Mouse (Mus musculus) adrenal gland, postnatal 25 days (tissue): ENCODE measurements around the gene Msx3. TPM values are rescaled to one million over a fixed set of nuclear protein-coding genes. Genes with fewer than 3 reads are reported as not detected.
A peak's percentile ranks its signal among the peaks of the same experiment; 100 is the strongest.

ENCODE experiments used
- DNase-seq: peaks from one replicate; pipeline ENCODE4 v3.0.0; 2021; ENCODE audit warnings: mixed read lengths
- total RNA-seq: library from RNA; stranded (reverse); gene quantifications from 2 replicates; pipeline ENCODE4 v1.2.3, GENCODE M21; 2021

Msx3 gene
- total RNA-seq, 1 experiment from 2014 or later = not detected

DNA sequence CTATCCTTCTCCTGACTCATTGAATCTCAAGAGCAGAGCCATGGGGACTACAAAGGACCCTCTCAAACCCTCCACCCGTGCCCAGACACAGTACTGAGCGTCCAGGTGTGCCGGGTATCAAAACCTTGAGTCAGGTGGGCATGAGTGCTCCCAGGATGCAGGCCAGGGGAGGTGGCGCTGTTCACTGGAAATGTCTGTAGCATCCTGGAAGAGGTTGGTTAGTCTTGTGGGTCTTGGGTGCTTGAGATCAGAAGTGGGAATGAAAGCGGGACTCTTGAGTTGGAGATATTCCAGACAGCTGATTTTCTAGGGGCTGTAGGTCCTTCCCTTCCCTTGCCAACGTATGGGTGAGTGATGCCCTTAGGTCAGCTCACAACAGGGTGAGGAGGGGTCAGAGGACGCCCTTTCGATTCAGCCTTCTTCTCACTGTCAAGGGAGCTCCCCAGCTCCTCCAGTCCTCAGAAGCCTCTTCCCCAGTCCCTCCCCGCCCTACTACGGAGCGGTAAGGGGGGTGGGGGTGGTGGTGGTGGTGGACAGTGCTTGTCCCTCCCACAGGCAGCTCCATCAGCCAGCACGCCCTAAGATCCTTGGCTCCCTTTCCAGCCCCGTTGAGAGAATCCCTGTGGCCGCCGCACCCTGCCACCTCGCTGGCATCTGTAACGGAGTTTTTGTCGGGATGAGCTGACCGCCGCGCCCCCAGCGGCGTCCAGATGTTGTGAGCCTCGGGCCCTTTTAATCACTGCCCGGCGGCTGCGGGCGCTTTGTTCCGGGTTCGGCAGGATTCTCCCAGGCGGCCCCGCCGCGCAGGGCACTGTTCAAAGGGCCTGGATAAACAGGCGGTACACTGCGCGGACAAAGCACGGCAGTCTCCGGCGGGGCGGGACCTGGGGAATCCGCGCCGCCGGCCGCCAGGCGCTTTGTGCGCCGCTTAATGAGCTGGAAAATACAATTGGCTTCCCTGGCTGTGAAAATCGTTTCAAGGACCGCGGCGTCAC is 8.8 kb upstream of the Msx3 start:
- peak; percentile 33 for DNase-seq

- DNase-seq = no peak
Observed at GRCm38 (mm10) chr7:140054124-140054523, 5.2 kb upstream of the Msx3 start.

GRCm38 (mm10) chr7:140049115-140049689 is 313 bp upstream of the Msx3 start:
- peak; percentile 36 for DNase-seq

DNA sequence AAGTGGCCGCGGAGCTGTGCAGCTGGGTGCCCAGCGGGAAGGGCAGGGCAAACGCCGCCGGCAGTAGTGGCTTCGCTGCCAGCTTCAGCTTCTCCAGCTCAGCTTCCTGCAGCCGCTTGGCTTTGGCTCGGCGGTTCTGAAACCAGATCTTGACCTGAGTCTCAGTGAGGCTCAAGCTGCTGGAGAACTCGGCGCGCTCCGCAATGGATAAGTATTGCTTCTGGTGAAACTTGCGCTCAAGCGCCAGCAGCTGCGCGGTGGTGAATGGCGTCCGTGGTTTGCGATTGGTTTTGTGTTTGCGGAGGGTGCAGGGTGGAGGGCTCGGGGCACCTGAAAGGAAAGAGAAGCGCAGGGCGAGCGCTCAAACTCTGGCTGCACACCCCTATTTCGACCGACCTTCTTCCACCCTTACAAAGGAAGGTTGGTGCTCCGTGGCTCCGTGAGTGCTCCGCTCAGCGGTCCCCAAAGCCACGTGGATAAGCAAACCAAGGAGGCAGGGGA is 1.0 kb downstream of the Msx3 start:
- DNase-seq = no peak

DNA sequence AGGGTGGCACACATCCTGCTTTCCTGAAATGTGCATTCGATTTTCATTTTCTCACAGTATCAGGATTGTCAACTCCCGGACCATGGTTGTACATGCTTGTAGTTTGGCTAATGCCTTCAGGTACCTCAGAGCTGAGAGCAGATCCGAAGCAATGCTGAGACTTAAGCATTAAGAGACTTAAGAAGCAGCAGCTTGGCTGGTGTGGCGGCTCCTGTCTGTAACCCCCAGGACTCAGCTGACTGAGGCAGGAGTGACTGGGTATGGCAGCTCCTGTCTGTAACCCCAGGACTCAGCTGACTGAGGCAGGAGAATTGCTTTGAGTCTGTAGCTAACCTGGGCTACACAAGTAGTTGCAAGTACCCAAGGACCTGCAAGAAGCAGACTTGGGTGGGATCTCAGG is 3.3 kb downstream of the Msx3 start:
- DNase-seq = no peak

GRCm38 (mm10) chr7:140042728-140043127 is 6.2 kb downstream of the Msx3 start:
- no peak for DNase-seq

- DNase-seq = no peak
Observed at GRCm38 (mm10) chr7:140037171-140037555, 11.7 kb downstream of the Msx3 start.

GRCm38 (mm10) chr7:140036281-140037170 is 12.4 kb downstream of the Msx3 start, which contains the start of the genes Zfp511 and Tubgcp2:
TSS of gene Zfp511 (plus strand) at chr7:140036391.
TSS of gene Tubgcp2 (minus strand) at chr7:140036669.
- peak; percentile 96 for DNase-seq

GRCm38 (mm10) chr7:140035456-140035855 is 13.4 kb downstream of the Msx3 start:
- no peak for DNase-seq

GRCm38 (mm10) chr7:140033386-140033785 is 15.5 kb downstream of the Msx3 start:
- DNase-seq = no peak

DNA sequence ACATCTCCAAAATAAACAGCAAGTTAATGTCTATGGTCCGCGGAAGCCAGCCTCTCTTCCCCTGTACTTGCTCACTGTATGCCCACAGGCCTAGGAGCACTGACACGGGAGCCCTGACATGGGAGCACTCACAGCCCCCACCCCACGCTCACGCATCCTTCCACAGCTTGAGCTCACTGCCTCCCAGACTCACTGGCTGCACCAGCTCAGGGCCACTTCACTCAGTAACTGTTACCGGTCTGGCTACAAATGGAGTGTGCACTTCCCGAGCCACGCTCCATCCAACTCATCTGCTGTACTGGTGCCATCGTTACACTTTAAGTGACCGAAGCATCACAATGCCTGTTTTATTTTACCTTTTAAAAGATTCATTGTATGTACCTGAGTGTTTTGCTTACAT is 16.5 kb downstream of the Msx3 start:
- DNase-seq = no peak

- no peak for DNase-seq
Observed at GRCm38 (mm10) chr7:140031771-140032170, 17.1 kb downstream of the Msx3 start.

GRCm38 (mm10) chr7:140011336-140011735 is 37.6 kb downstream of the Msx3 start:
- no peak for DNase-seq

GRCm38 (mm10) chr7:140007781-140008180 is 41.1 kb downstream of the Msx3 start:
- DNase-seq = no peak

DNA sequence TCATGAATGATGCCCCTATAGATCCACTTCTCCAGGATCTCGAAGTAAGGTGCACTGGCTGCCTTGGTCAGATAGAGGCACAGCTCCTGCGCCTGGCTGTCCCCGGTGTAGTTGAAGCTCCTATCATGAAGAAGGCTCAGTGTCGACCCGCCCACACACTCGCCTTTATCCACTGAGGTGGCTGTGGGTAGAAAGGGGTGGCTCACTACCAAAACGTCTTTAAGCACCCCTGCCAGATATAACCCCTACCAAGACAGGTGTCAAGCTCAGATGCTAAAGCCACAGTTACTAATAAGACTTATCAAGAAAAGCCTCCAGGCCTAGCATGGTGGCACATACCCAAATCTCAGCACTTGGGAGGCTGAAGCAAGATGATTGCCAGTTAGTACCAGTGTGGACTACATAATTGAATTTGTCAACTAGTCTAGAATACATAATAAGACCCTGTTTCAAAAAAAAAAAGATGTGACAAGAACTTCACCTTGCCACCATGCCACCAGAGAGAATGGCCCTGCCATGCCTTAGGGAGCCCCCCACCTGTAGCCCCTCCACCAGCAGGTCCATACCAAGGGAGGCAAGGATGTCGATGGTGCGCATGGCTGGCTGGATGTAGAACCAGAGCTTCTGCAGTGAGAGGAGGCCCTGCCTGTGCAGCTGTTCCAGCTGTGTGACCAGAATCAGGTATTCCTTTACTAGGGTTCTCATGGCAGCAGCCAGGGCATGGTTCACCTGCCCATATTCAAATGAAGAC is 41.9 kb downstream of the Msx3 start:
- no peak for DNase-seq

GRCm38 (mm10) chr7:140004666-140005065 is 44.2 kb downstream of the Msx3 start:
- no peak for DNase-seq

- DNase-seq = no peak
Observed at GRCm38 (mm10) chr7:140001086-140001740, 47.7 kb downstream of the Msx3 start.

GRCm38 (mm10) chr7:139998691-139999350 is 50.1 kb downstream of the Msx3 start:
- no peak for DNase-seq
